Mouse (Mus musculus) heart, embryonic 16.5 days (tissue): ENCODE results near the gene Ssu2. TPM values are rescaled to one million over a fixed set of nuclear protein-coding genes. Genes with fewer than 3 reads are reported as not detected.

Experiments
- ATAC-seq: fragments of 200-750 bp; cut with Nextera tagmentation; replicated peaks from 2 replicates; pipeline ENCODE4 v1.8.0; 2017; ENCODE audit warnings: moderate number of reproducible peaks; ENCODE audit not compliant: insufficient read depth, low FRiP score; ENCODE audit errors: extremely low read depth
- H3K27ac ChIP-seq: fragments of 300-500 bp; sonication (generic); 2 replicates; pipeline ENCODE4 v1.5.1; 2014; ENCODE audit warnings: mild to moderate bottlenecking, low read length, control low read depth, moderate library complexity
- H3K27me3 ChIP-seq: fragments of 300-500 bp; sonication (generic); 2 replicates; pipeline ENCODE4 v1.6.1; 2014; ENCODE audit warnings: low read length, mixed read lengths; ENCODE audit not compliant: control insufficient read depth, insufficient read depth
- H3K36me3 ChIP-seq: fragments of 300-500 bp; sonication (generic); 2 replicates; pipeline ENCODE4 v1.6.1; 2014; ENCODE audit not compliant: control insufficient read depth, insufficient read depth
- H3K4me1 ChIP-seq: fragments of 300-500 bp; sonication (generic); 2 replicates; pipeline ENCODE4 v1.6.1; 2014; ENCODE audit warnings: low read length, mixed read lengths; ENCODE audit not compliant: control insufficient read depth, insufficient read depth
- H3K4me2 ChIP-seq: fragments of 300-500 bp; sonication (generic); 2 replicates; pipeline ENCODE4 v1.6.1; 2014; ENCODE audit warnings: low read depth, mild to moderate bottlenecking, control low read depth, low read length
- H3K4me3 ChIP-seq: fragments of 300-500 bp; sonication (generic); 2 replicates; pipeline ENCODE4 v1.5.1; 2014; ENCODE audit warnings: mild to moderate bottlenecking, control low read depth, low read length
- H3K9ac ChIP-seq: fragments of 300-500 bp; sonication (generic); 2 replicates; pipeline ENCODE4 v1.6.1; 2014; ENCODE audit warnings: low read length, control low read depth
- H3K9me3 ChIP-seq: fragments of 300-500 bp; sonication (generic); replicated peaks from 2 replicates; pipeline ENCODE4 v1.6.1; 2016; ENCODE audit warnings: low read length; ENCODE audit not compliant: control insufficient read depth
- WGBS: fragments of 180-500 bp; shearing (Covaris S2); extraction: QIAGEN DNeasy Blood & Tissue Kit; methylation state at CpG from one replicate; pipeline ENCODE4 v1.1.7; 2014; 5-methylcytosine and 5-hydroxymethylcytosine counted together
- polyA plus RNA-seq: library from polyadenylated mRNA; unstranded; fragments of >200 nt; fragmentation: Nextera tagmentation; extraction: Ambion mirVana; gene quantifications from 2 replicates; pipeline ENCODE4 v1.2.1, GENCODE M21; 2015

Ssu2 gene
- 2.6 and 3.7 TPM in 2 replicates for polyA plus RNA-seq

DNA sequence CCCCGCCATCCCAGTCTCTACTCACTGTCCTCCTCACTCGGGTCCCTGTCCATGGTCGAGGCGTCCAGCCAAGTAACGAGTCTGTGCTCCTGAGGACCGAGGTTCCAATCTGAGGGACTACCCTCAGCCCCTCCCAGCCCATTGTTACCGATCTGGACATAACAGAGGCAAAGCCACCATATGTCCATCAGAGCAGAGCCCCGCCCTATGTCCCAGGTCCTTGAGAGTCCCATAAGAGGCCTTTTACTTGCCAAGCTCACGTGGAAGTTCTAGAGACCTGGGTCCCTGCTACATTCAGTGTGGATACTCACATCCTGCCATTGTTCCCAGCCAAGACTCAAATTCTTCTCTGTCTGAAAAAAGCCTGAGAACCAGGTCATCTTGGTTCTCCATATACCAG is at the start of gene Ssu2:
TSS of gene Ssu2 (minus strand) at position 77 of the 400 bp plus-strand sequence.
- Histone ChIP-seq H3K27me3 (no peaks in the 10 kb centered on the region), H3K4me3 (no peak within 1 kb of the TSS), H3K27ac (peak within 1 kb of the TSS; percentile 58), H3K9ac (no peak within 1 kb of the TSS), H3K4me1 (peaks cover 4% of the 10 kb centered on the region; the same call in 1 of the 2 replicates), H3K36me3 (no peaks in the 10 kb centered on the region), H3K4me2 (no peak within 1 kb of the TSS), H3K9me3 (no peaks in the 10 kb centered on the region)
- ATAC-seq, result no peak
- WGBS, result 72% methylated on average over 9 of the region's 9 CpGs

DNA sequence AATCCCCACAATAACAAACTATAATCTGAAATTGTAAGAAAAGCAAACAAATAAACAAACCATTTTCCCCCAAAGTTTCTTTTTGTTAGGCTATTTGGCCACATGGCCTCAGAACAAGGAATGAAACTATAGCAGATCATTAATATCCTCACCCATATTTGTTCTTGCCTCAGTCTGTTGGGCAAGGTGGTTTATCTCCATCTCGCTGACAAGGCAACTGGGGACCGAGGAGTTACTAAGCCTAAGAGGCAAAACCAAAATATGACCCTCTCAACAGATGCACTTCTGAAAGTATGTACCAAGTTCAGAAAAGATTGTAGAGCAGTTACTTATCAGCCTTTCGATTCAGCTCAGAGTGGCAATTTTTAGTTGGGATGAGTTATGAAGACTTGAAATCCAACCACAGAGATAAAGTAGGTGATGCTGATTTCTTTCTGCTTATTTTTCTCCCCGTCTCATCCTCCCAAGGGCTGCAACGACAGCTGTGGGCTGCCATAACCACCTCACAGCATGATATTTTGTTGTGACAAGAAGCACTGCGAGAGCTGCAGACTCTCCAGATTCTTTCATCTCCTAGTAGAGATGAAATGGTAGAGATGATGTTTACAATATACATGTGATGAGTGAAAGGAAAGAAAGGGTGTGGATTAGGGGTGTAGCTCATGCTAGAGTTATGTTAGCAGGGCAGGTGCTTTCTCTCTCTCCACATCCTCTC is 38.4 kb upstream of the Ssu2 start:
- Histone ChIP-seq H3K4me3 (no peak overlapping the region), H3K9me3 (peaks cover 7% of the 10 kb centered on the region; the same call in 1 of the 2 replicates), H3K27me3 (no peaks in the 10 kb centered on the region), H3K4me1 (no peaks in the 10 kb centered on the region), H3K36me3 (no peaks in the 10 kb centered on the region), H3K27ac (no peak overlapping the region), H3K4me2 (no peak overlapping the region), H3K9ac (no peak overlapping the region)
- no peak for ATAC-seq
- 54% methylated on average over 6 of the region's 6 CpGs for WGBS

DNA sequence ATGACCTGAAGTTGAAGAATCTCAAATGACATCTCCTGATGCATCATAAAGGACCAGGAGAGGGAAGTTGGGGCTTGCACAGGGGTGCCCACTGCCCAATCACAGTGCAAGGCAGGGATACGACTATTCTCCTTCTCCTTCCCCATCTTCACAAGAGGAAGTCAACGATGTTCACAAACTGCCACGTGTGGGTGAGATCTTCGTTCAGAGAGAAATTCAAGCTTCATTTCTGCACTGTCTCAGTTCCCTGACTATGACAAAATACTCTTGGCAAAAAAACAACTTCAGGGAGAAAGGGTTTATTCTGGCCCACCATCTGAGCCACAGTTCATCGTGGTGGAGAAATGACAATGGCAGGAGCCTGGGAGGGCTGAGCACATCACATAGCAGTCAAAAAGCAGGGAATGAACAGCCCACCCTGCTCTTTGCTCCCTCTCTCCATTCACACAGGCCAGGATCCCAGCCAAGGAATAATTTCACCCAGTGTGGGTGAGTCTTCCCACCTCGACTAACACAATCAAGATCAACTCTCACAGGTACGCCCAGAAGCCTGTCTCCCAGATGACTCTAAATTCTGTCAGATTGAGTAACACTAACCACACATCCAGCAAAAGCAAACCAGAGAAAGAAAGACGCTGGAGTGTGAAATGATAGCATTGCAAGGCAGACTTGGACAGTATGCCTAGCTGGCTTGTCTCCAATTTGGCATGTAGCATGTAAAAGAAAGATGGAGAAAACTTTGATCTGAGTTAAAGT is 36.1 kb upstream of the Ssu2 start:
- 59% methylated on average over 8 of the region's 8 CpGs for WGBS
- Histone ChIP-seq H3K36me3 (no peaks in the 10 kb centered on the region), H3K27me3 (no peaks in the 10 kb centered on the region), H3K9me3 (peaks cover 9% of the 10 kb centered on the region; the same call in 1 of the 2 replicates), H3K9ac (no peak overlapping the region), H3K4me1 (no peaks in the 10 kb centered on the region), H3K4me3 (no peak overlapping the region), H3K27ac (no peak overlapping the region), H3K4me2 (no peak overlapping the region)
- ATAC-seq, result no peak; the same call in 1 of the 2 replicates

DNA sequence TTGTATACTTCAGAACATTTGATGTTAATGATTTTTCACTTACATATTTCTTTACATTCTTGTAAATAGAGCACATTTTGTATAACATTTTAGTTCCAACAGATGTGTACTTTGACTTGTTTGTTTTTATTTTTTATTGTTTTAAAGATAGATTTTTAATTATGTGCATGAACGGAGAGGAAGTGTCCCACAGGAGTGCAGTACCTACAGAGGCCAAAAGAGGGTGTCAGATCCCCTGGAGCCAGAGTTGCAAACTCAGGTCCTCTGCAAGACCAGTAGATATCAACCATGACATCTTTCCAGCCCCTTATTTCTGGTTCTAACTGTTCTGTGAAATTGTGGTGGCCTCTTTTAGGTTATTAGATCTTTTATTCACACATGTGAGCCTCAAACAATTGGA is 33.1 kb upstream of the Ssu2 start:
- H3K36me3 ChIP-seq, result no peaks in the 10 kb centered on the region
- H3K9me3 ChIP-seq, result peaks cover 9% of the 10 kb centered on the region; the same call in 1 of the 2 replicates
- no peak overlapping the region for H3K4me2 ChIP-seq
- no peak for ATAC-seq
- H3K27me3 ChIP-seq, result no peaks in the 10 kb centered on the region
- H3K4me1 ChIP-seq, result no peaks in the 10 kb centered on the region
- 85% methylated on average over 1 of the region's 1 CpGs for WGBS
- H3K4me3 ChIP-seq, result no peak overlapping the region
- no peak overlapping the region for H3K9ac ChIP-seq
- H3K27ac ChIP-seq, result no peak overlapping the region

GRCm38 (mm10) chr6:112419333-112419732 is 31.5 kb upstream of the Ssu2 start:
- Histone ChIP-seq H3K4me1 (no peaks in the 10 kb centered on the region), H3K27ac (no peak overlapping the region), H3K4me2 (no peak overlapping the region), H3K9me3 (peaks cover 9% of the 10 kb centered on the region; the same call in 1 of the 2 replicates), H3K36me3 (no peaks in the 10 kb centered on the region), H3K4me3 (no peak overlapping the region), H3K9ac (no peak overlapping the region), H3K27me3 (no peaks in the 10 kb centered on the region)
- 63% methylated on average over 9 of the region's 9 CpGs for WGBS
- no peak; the same call in 1 of the 2 replicates for ATAC-seq

GRCm38 (mm10) chr6:112404111-112404510 is 16.3 kb upstream of the Ssu2 start:
- ATAC-seq, result no peak
- Histone ChIP-seq H3K27ac (no peak overlapping the region), H3K4me3 (no peak overlapping the region), H3K9me3 (no peaks in the 10 kb centered on the region), H3K4me1 (peaks cover 29% of the 10 kb centered on the region), H3K4me2 (no peak overlapping the region), H3K27me3 (no peaks in the 10 kb centered on the region), H3K36me3 (no peaks in the 10 kb centered on the region), H3K9ac (no peak overlapping the region)
- WGBS, result 82% methylated on average over 5 of the region's 5 CpGs

GRCm38 (mm10) chr6:112401953-112402683 is 14.3 kb upstream of the Ssu2 start:
- Histone ChIP-seq H3K36me3 (no peaks in the 10 kb centered on the region), H3K9ac (0 out of 2 replicates have a peak overlapping the region, but pooled peaks have one; percentile 11), H3K4me2 (peak overlapping the region; percentile 0; the same call in 1 of the 2 replicates), H3K27me3 (no peaks in the 10 kb centered on the region), H3K4me1 (peaks cover 29% of the 10 kb centered on the region), H3K9me3 (no peaks in the 10 kb centered on the region), H3K27ac (peak overlapping the region; percentile 83), H3K4me3 (no peak overlapping the region)
- 21% methylated on average over 12 of the region's 12 CpGs for WGBS
- ATAC-seq, result peak; percentile 97

- no peaks in the 10 kb centered on the region for H3K27me3 ChIP-seq
- WGBS, result 44% methylated on average over 3 of the region's 3 CpGs
Observed at GRCm38 (mm10) chr6:112397351-112397750, 9.5 kb upstream of the Ssu2 start.

More at GRCm38 (mm10) chr6:112397351-112397750, 9.5 kb upstream of the Ssu2 start:
- no peak overlapping the region for H3K4me2 ChIP-seq
- H3K27ac ChIP-seq, result no peak overlapping the region
- no peak for ATAC-seq
- H3K4me1 ChIP-seq, result peaks cover 16% of the 10 kb centered on the region
- no peaks in the 10 kb centered on the region for H3K36me3 ChIP-seq
- no peaks in the 10 kb centered on the region for H3K9me3 ChIP-seq
- no peak overlapping the region for H3K9ac ChIP-seq
- H3K4me3 ChIP-seq, result no peak overlapping the region
